Mouse (Mus musculus): ENCODE measurements around the gene Josd1.

Josd1 gene

GRCm38 (mm10) chr15:79658531-79659375 lies 29.0 kb downstream of the Josd1 start, which contains the start of the genes Fam227a and Cby1:
Fam227a (minus strand) TSS chr15:79658956.
Cby1 (plus strand) TSS chr15:79659199.
- DNase-seq (ENCODE audit: low spot score), result peak; percentile 96

- DNase-seq (ENCODE audit: low spot score), result peak; percentile 90
Measured at GRCm38 (mm10) chr15:79657837-79658530, 29.7 kb downstream of the Josd1 start.

GRCm38 (mm10) chr15:79656451-79656850 lies 31.3 kb downstream of the Josd1 start:
- DNase-seq (ENCODE audit: low spot score), result no peak

GRCm38 (mm10) chr15:79651481-79651880 lies 36.2 kb downstream of the Josd1 start:
- DNase-seq (ENCODE audit: low spot score), result no peak

- peak; percentile 39 for DNase-seq (ENCODE audit: low spot score)
Measured at GRCm38 (mm10) chr15:79650569-79650968, 37.1 kb downstream of the Josd1 start.

GRCm38 (mm10) chr15:79648130-79648529 lies 39.6 kb downstream of the Josd1 start:
- DNase-seq (ENCODE audit: low spot score), result no peak

- no peak for DNase-seq (ENCODE audit: low spot score)
Measured at GRCm38 (mm10) chr15:79645483-79645882, 42.2 kb downstream of the Josd1 start.

GRCm38 (mm10) chr15:79641135-79641817 lies 46.4 kb downstream of the Josd1 start:
- DNase-seq (ENCODE audit: low spot score), result no peak

- DNase-seq (ENCODE audit: low spot score), result no peak
Measured at GRCm38 (mm10) chr15:79630471-79630870, 57.2 kb downstream of the Josd1 start.

Data from urinary bladder, postnatal 14 days (tissue).